Mouse (Mus musculus) forebrain, embryonic 15.5 days (tissue): Measurements from ENCODE around the gene Ercc1. TPM values are rescaled to one million over a fixed set of nuclear protein-coding genes. Genes with fewer than 3 reads are reported as not detected.

Experiments used
- ATAC-seq: fragments of 200-750 bp; cut with Nextera tagmentation; replicated peaks from 2 replicates; pipeline ENCODE4 v1.8.0; 2017; ENCODE audit warnings: mild to moderate bottlenecking, moderate TSS enrichment, moderate library complexity
- H3K27ac ChIP-seq: fragments of 300-500 bp; sonication (generic); replicated peaks from 2 replicates; pipeline ENCODE4 v1.5.1; 2015; ENCODE audit warnings: mild to moderate bottlenecking, inconsistent platforms
- H3K27me3 ChIP-seq: fragments of 300-500 bp; sonication (generic); 2 replicates; pipeline ENCODE4 v1.6.1; 2015; ENCODE audit warnings: inconsistent platforms
- H3K36me3 ChIP-seq: fragments of 300-500 bp; sonication (generic); 2 replicates; pipeline ENCODE4 v1.6.1; 2015; ENCODE audit warnings: mild to moderate bottlenecking, inconsistent platforms
- H3K4me1 ChIP-seq: fragments of 300-500 bp; sonication (generic); 2 replicates; pipeline ENCODE4 v1.6.1; 2015; ENCODE audit warnings: inconsistent platforms
- H3K4me2 ChIP-seq: fragments of 300-500 bp; sonication (generic); replicated peaks from 2 replicates; pipeline ENCODE4 v1.6.1; 2015; ENCODE audit warnings: mild to moderate bottlenecking, inconsistent platforms
- H3K4me3 ChIP-seq: fragments of 300-500 bp; sonication (generic); 2 replicates; pipeline ENCODE4 v1.5.1; 2015; ENCODE audit warnings: mild to moderate bottlenecking, inconsistent platforms
- H3K9ac ChIP-seq: fragments of 300-500 bp; sonication (generic); replicated peaks from 2 replicates; pipeline ENCODE4 v1.6.1; 2015; ENCODE audit warnings: mild to moderate bottlenecking, inconsistent platforms
- H3K9me3 ChIP-seq: fragments of 300-500 bp; sonication (generic); 2 replicates; pipeline ENCODE4 v1.6.1; 2016; ENCODE audit warnings: inconsistent platforms
- WGBS: fragments of 180-500 bp; shearing (Covaris S2); methylation state at CpG from one replicate; pipeline ENCODE4 v1.1.7; 2015; ENCODE audit warnings: mixed read lengths; 5-methylcytosine and 5-hydroxymethylcytosine counted together
- polyA plus RNA-seq: library from polyadenylated mRNA; unstranded; fragments of >200 nt; fragmentation: Nextera tagmentation; extraction: Ambion mirVana; gene quantifications from 2 replicates; pipeline ENCODE4 v1.2.1, GENCODE M21; 2015

Gene Ercc1
- polyA plus RNA-seq, 1 experiment from 2014 or later = 94.6 TPM

DNA sequence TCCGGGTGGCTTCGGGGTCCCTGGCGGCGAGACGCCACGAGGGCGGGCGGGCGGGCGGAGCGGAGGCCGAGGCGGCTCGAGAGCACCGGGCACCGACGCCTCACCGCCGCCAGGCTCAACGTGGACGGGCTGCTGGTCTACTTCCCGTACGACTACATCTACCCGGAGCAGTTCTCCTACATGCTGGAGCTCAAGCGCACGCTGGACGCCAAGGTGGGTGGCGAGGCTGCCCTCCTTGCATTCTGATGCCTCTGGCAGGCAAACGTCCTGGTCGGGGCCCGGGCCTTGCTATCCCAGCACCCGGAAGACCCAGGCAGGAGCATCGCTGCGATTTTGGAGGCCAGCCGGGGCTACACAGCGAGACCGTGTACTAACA is 37.6 kb downstream of the Ercc1 start:
- under 1% methylated on average over 32 of the region's 37 CpGs for WGBS
- H3K27ac ChIP-seq = peak overlapping the region; percentile 32; the same call in 1 of the 2 replicates

DNA sequence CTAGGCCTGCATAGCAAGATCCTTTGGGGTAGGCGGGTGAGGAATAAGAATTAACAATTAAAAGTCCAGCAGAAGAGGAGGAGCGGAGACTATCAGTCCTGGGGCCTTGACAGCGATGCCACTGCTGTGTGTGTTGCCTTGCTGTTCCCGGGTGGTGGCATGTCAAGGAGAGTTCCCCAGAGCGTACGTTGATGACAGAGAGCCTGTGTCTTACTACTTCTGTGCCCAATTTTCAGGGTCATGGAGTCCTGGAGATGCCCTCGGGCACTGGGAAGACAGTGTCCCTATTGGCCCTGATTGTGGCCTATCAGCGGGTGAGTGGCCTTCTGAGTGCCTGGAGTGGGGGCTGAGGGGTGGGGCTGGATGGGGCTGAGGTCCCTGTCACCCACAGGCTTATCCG is 39.1 kb downstream of the Ercc1 start:
- Histone ChIP-seq H3K27me3 (no peaks in the 10 kb centered on the region), H3K4me2 (no peak overlapping the region), H3K9me3 (no peaks in the 10 kb centered on the region), H3K4me1 (peaks cover 22% of the 10 kb centered on the region), H3K27ac (no peak overlapping the region), H3K9ac (no peak overlapping the region), H3K4me3 (no peak overlapping the region), H3K36me3 (peaks cover 40% of the 10 kb centered on the region)
- 91% methylated on average over 9 of the region's 9 CpGs for WGBS
- no peak for ATAC-seq

More for the DNA sequence above, 37.6 kb downstream of the Ercc1 start:
- Histone ChIP-seq H3K27me3 (no peaks in the 10 kb centered on the region), H3K4me3 (peak overlapping the region; percentile 71), H3K9me3 (no peaks in the 10 kb centered on the region), H3K9ac (peak overlapping the region; percentile 76), H3K4me2 (peak overlapping the region; percentile 62), H3K4me1 (peaks cover 22% of the 10 kb centered on the region), H3K36me3 (peaks cover 27% of the 10 kb centered on the region)
- ATAC-seq = no peak; the same call in 1 of the 2 replicates

DNA sequence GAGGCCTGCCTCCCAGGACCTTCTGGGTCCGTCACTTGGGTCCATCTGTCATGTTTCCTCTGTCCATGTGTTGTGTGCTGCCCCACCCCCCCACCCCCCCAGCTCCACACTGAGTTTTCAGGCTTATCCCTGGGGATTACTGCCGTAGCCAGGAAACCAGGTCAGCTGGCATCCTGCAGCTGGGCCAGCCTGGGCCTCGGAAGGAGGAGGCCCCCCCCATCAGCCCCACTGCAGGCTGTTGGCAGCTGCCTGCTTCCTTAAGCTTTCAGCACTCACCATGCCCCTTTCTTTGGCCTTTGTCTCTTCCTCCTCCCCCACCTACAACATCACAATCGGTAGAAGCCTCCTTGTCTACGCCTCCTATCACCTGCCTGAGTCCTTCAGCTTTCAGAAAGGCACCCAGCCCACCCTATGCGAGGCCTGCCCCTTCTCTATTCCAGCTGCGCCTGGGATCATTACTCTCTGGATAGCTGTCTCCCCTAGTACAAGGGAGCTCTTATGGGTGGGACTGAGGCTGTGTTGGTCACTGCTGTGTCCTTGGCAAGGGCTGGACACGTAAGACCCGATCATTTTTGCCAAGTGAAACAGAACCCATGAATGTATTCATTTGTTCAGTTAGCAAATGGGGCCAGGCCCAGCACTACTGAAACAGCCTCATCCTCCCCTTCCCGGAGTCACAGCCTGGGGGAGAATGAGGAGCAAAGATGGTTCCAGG is 44.3 kb downstream of the Ercc1 start:
- no peak for ATAC-seq
- Histone ChIP-seq H3K27me3 (no peaks in the 10 kb centered on the region), H3K36me3 (peaks cover 87% of the 10 kb centered on the region), H3K4me3 (no peak overlapping the region), H3K9ac (no peak overlapping the region), H3K27ac (no peak overlapping the region), H3K4me2 (no peak overlapping the region), H3K4me1 (peaks cover 6% of the 10 kb centered on the region), H3K9me3 (no peaks in the 10 kb centered on the region)
- WGBS = 66% methylated on average over 10 of the region's 10 CpGs

DNA sequence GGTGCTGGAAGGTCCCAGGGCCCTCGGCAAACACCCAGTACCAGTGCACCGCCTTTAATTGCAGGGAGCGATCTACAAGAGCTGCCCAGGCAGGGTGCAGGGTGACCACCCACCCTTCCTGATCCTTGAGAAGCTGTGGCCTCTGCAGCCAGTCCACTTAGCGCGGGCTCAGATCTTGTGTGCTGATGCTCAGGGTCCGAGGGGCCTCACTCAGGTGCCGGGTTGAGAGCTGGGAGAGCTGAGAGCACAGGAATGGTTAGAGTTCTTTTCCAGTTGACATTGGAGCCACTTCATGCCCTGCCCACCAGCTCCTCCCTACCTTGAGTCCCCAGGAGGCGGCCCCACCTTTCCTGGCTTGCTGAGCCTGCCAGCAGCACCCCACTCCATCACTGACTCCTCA is 49.9 kb downstream of the Ercc1 start:
- no peak overlapping the region for H3K27ac ChIP-seq
- ATAC-seq = no peak
- peaks cover 3% of the 10 kb centered on the region for H3K4me1 ChIP-seq
- 90% methylated on average over 8 of the region's 8 CpGs for WGBS
- no peaks in the 10 kb centered on the region for H3K9me3 ChIP-seq
- H3K4me2 ChIP-seq = no peak overlapping the region
- no peak overlapping the region for H3K4me3 ChIP-seq
- H3K27me3 ChIP-seq = peaks cover 3% of the 10 kb centered on the region; the same call in 1 of the 2 replicates
- no peak overlapping the region for H3K9ac ChIP-seq
- H3K36me3 ChIP-seq = peaks cover 61% of the 10 kb centered on the region

DNA sequence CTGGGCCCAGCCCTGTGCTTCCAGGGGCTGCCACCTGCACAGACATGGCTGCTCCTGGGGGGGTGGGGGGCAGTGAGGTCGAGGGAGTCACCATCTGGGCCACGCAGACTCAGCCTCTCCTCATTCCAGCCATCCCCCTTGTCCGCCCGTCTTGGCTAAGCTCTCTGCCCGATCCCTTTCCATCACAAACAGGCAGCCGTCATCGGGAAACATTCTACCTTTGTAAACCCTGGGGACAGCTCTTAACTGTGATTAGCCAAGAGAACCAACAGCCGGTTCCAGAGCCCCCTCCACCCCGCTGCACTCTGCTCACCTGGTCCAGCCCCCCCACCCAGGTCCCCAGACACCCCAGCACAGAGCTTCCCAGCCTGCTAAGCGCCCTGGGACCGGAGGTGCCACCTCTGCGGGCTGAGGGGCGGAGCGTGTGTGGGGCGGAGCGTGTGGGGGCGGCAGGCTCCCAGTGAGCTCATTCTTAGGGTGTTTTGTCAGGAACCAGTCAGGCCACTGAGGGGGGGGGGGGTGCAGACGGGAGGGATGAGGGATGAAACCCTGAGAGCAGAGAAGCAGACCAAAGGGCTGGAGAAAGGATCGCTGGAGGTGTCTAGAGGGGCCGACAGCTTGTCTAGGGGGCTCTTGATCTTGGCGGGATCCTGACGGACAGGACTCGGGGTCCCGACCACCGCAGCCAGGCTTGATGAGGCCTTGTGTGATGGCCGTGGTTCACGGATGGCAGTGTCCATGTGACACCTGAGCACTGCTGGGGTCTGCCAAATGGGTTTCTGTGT is 55.1 kb downstream of the Ercc1 start:
- ATAC-seq = no peak
- Histone ChIP-seq H3K9ac (peak overlapping the region; percentile 5; the same call in 1 of the 2 replicates), H3K4me3 (peak overlapping the region; percentile 28)

DNA sequence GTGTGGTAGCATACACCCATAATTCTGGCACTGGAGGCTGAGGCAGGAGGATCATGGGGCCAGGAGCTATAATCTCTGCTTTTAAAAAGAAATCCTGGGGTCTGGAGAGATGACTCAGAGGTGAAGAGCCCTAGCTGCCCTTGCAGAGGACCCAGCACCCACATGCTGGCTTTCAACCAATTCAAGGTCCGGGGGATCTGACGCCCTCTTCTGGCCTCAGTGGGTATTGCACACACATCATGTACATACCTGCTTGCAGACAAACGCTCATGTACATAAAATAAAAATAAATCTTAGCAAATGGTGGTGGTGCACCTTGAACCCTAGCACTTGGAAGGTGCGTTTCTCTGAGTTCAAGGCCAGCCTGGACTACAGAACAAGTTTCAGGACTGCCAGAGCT is 56.4 kb downstream of the Ercc1 start:
- peaks cover 39% of the 10 kb centered on the region for H3K27me3 ChIP-seq

More for the DNA sequence above, 55.1 kb downstream of the Ercc1 start:
- H3K27ac ChIP-seq = no peak overlapping the region
- peaks cover 19% of the 10 kb centered on the region for H3K4me1 ChIP-seq
- H3K9me3 ChIP-seq = no peaks in the 10 kb centered on the region
- H3K4me2 ChIP-seq = peak overlapping the region; percentile 48
- peaks cover 33% of the 10 kb centered on the region for H3K27me3 ChIP-seq
- 2% methylated on average over 27 of the region's 27 CpGs for WGBS
- peaks cover 10% of the 10 kb centered on the region; the same call in 1 of the 2 replicates for H3K36me3 ChIP-seq

DNA sequence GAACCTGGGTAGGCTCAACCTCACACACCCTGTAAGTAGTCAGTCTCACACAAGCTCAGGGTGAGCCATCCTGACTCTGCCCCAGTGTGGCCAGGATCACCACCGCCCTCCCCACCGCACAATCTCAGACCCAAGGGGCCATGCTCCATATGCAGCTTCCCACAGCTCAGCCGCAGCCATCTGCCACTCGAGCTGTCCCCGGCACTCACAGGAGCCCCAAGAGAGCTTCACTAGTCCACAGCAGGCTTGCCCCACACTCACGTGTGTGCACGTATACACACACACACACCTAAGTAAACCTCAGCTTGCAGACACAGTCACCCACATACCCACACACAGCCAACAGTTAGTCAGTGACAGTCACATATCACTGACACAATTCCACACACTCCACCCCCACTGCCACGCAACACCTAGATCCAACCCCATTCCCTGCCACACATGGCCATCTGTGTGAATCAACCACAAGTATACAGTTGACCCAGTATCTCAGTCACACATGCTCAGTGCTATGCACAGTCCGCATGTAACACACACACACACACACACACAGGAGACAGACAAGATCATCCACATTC is 58.0 kb downstream of the Ercc1 start:
- H3K27ac ChIP-seq = no peak overlapping the region
- no peak overlapping the region for H3K4me2 ChIP-seq
- peaks cover 19% of the 10 kb centered on the region for H3K4me1 ChIP-seq
- H3K4me3 ChIP-seq = no peak overlapping the region
- no peak overlapping the region for H3K9ac ChIP-seq
- 79% methylated on average over 9 of the region's 9 CpGs for WGBS
- no peaks in the 10 kb centered on the region for H3K9me3 ChIP-seq
- H3K27me3 ChIP-seq = peaks cover 39% of the 10 kb centered on the region
- no peak for ATAC-seq
- no peaks in the 10 kb centered on the region for H3K36me3 ChIP-seq

More for the DNA sequence above, 56.4 kb downstream of the Ercc1 start:
- ATAC-seq = no peak
- Histone ChIP-seq H3K9ac (no peak overlapping the region), H3K4me1 (peaks cover 19% of the 10 kb centered on the region), H3K36me3 (no peaks in the 10 kb centered on the region), H3K9me3 (no peaks in the 10 kb centered on the region), H3K4me3 (no peak overlapping the region), H3K4me2 (no peak overlapping the region), H3K27ac (no peak overlapping the region)
- 84% methylated on average over 4 of the region's 4 CpGs for WGBS

DNA sequence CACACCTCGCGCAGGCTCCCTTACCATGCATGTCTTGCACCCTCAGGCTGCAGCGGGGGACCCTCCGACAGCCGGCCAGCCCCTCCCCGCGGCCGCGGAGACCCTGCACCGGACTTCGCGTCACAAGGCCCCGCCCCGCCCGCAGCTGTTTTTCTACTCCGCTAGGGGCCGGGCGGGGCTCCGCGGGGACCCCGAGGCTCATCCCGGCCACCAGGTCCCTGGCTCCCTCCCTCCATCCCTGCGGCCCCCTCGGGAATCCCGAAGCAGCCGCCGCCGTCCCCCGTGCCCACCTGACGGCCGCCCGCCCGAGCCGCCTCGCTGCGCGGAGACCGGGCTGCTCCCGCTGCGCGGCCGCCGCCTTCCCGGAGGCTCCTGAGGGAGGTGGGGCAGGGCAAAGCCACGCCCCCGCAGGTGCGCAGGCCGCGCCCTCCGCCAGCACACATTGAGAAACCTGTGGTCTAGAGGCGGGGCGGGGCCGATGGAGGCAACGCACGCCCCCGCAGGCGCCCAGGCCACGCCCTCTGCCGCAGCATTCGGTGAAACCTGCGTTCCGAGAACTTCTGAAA is 59.2 kb downstream of the Ercc1 start, which contains the start of gene Klc3:
TSS of gene Klc3 (minus strand) at position 374 of the 566 bp plus-strand sequence.
- Histone ChIP-seq H3K4me3 (peak within 1 kb of the TSS; percentile 53), H3K9ac (peak within 1 kb of the TSS; percentile 47), H3K27me3 (peaks cover 39% of the 10 kb centered on the region), H3K4me1 (peaks cover 19% of the 10 kb centered on the region), H3K27ac (no peak within 1 kb of the TSS), H3K36me3 (no peaks in the 10 kb centered on the region), H3K4me2 (peak within 1 kb of the TSS; percentile 94), H3K9me3 (no peaks in the 10 kb centered on the region)
- WGBS = 1% methylated on average over 61 of the region's 62 CpGs
- no peak; the same call in 1 of the 2 replicates for ATAC-seq

DNA sequence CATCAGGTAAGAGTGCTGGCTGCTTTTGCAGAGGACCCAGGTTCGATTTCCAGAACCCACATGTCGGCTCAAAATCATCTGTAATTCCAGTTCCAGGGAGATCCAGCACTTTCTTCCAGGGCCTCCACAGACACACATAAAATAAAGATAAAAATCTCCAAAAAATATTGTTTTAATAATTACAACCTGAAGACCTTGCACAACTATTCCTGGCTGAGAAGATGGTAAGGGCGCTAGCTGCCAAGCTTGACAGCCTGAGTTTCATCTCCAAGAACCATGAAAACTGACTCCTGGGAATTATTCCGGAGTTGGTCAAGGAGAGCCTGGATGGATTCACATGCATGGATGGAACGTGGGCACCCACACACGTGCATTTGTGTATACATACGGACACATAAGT is 59.9 kb downstream of the Ercc1 start, which contains the start of gene Ckm:
TSS of gene Ckm (plus strand) at position 301 of the 400 bp plus-strand sequence.
- Histone ChIP-seq H3K27me3 (peaks cover 36% of the 10 kb centered on the region), H3K4me2 (peak within 1 kb of the TSS; percentile 94), H3K9me3 (no peaks in the 10 kb centered on the region), H3K36me3 (no peaks in the 10 kb centered on the region), H3K4me1 (peaks cover 16% of the 10 kb centered on the region), H3K27ac (no peak within 1 kb of the TSS), H3K4me3 (peak within 1 kb of the TSS; percentile 53), H3K9ac (peak within 1 kb of the TSS; percentile 47)
- ATAC-seq = no peak
- WGBS = 52% methylated on average over 7 of the region's 7 CpGs

DNA sequence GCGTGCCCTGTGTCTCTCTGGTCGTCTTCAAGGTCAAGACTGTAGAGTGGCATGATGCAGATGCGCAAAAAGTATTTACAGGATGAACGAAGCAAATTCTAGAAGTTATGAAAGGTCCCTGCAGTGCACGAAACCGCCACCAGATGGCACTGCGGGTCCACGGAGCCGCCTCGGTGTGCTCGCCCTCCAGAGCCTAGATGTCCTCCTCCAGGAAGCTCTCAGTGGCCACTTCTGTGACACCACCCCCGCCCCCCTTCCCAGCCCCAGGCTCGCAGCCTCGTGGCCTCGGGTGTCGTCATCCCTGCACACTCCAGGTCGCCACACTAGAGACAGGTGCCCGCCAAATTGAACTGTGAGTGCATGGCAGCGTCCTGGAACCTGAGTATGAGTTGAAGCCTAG is 60.8 kb downstream of the Ercc1 start:
- WGBS = 3% methylated on average over 19 of the region's 19 CpGs
- peaks cover 10% of the 10 kb centered on the region for H3K4me1 ChIP-seq
- peak; percentile 62; the same call in 1 of the 2 replicates for ATAC-seq
- H3K4me3 ChIP-seq = no peak overlapping the region
- H3K4me2 ChIP-seq = no peak overlapping the region
- no peaks in the 10 kb centered on the region for H3K9me3 ChIP-seq
- H3K36me3 ChIP-seq = no peaks in the 10 kb centered on the region
- peaks cover 36% of the 10 kb centered on the region for H3K27me3 ChIP-seq
- H3K9ac ChIP-seq = no peak overlapping the region
- H3K27ac ChIP-seq = no peak overlapping the region
